Mouse (Mus musculus) B cell, adult 67 days (primary cell): Measurements from ENCODE around the gene Nav3. TPM values are rescaled to one million over a fixed set of nuclear protein-coding genes. Genes with fewer than 3 reads are reported as not detected.

Experiments
- total RNA-seq, 2 experiments: library from RNA; stranded (reverse); gene quantifications; 4 replicates each; pipeline ENCODE4 v1.2.4; 2023

Nav3 gene
- 1 to 10 TPM in 1 of 2 experiments, under 1 TPM in 1; 0.52 to 1.1 TPM for total RNA-seq

GRCm38 (mm10) chr10:110455838-110456493 is at the start of gene Nav3:
TSS of gene Nav3 (minus strand) at chr10:110456204.

